Mouse (Mus musculus) liver, postnatal 0 days (tissue): ENCODE data around the gene Tnf.

Source experiments
- CTCF ChIP-seq: sonication (generic); IDR thresholded peaks from 2 replicates; pipeline ENCODE4 v1.5.1; 2016; ENCODE audit warnings: antibody characterized with exemption, low read depth
- EP300 ChIP-seq: IDR thresholded peaks from 2 replicates; pipeline ENCODE4 v1.6.1; 2016; ENCODE audit warnings: antibody characterized with exemption, low read depth, mild to moderate bottlenecking

- TF ChIP-seq EP300 (no peak), CTCF (no peak)
Measured at GRCm38 (mm10) chr17:35155451-35155850, 46.4 kb downstream of the Tnf start.
